Mouse (Mus musculus) embryonic facial prominence, embryonic 14.5 days (tissue): ENCODE measurements around the gene Mphosph6. TPM values are rescaled to one million over a fixed set of nuclear protein-coding genes. Genes with fewer than 3 reads are reported as not detected.

ENCODE experiments used
- ATAC-seq: fragments of 200-750 bp; cut with Nextera tagmentation; 2 replicates; pipeline ENCODE4 v1.8.0; 2017; ENCODE audit warnings: low read depth, moderate number of reproducible peaks, moderate TSS enrichment
- DNase-seq: peaks from one replicate; pipeline ENCODE4 v3.0.0-alpha.2; 2015; ENCODE audit warnings: low spot score
- H3K27ac ChIP-seq: fragments of 300-500 bp; sonication (generic); replicated peaks from 2 replicates; pipeline ENCODE4 v1.5.1; 2014; ENCODE audit warnings: low read depth, mild to moderate bottlenecking, low read length, moderate library complexity
- H3K27me3 ChIP-seq: fragments of 300-500 bp; sonication (generic); replicated peaks from 2 replicates; pipeline ENCODE4 v1.6.1; 2014; ENCODE audit warnings: low read length; ENCODE audit not compliant: control insufficient read depth, insufficient read depth
- H3K36me3 ChIP-seq: fragments of 300-500 bp; sonication (generic); 2 replicates; pipeline ENCODE4 v1.6.1; 2014; ENCODE audit warnings: low read length, mixed read lengths; ENCODE audit not compliant: control insufficient read depth, insufficient read depth
- H3K4me1 ChIP-seq: fragments of 300-500 bp; sonication (generic); 2 replicates; pipeline ENCODE4 v1.6.1; 2014; ENCODE audit warnings: antibody characterized with exemption, low read length; ENCODE audit not compliant: control insufficient read depth, insufficient read depth
- H3K4me2 ChIP-seq: fragments of 300-500 bp; sonication (generic); 2 replicates; pipeline ENCODE4 v1.6.1; 2014; ENCODE audit warnings: low read depth, mild to moderate bottlenecking, low read length, moderate library complexity, mixed read lengths
- H3K4me3 ChIP-seq: fragments of 300-500 bp; sonication (generic); 2 replicates; pipeline ENCODE4 v1.5.1; 2014; ENCODE audit warnings: low read depth, mild to moderate bottlenecking, low read length
- H3K9ac ChIP-seq: fragments of 300-500 bp; sonication (generic); 2 replicates; pipeline ENCODE4 v1.6.1; 2014; ENCODE audit warnings: low read depth, mild to moderate bottlenecking, low read length, moderate library complexity, mixed read lengths
- H3K9me3 ChIP-seq: fragments of 300-500 bp; sonication (generic); 2 replicates; pipeline ENCODE4 v1.6.1; 2016; ENCODE audit warnings: low read length; ENCODE audit not compliant: control insufficient read depth
- WGBS: fragments of 180-500 bp; shearing (Covaris S2); extraction: QIAGEN DNeasy Blood & Tissue Kit; methylation state at CpG from one replicate; pipeline ENCODE4 v1.1.7; 2014; 5-methylcytosine and 5-hydroxymethylcytosine counted together
- polyA plus RNA-seq: library from polyadenylated mRNA; unstranded; fragments of >200 nt; fragmentation: Nextera tagmentation; extraction: Ambion mirVana; gene quantifications from 2 replicates; pipeline ENCODE4 v1.2.1, GENCODE M21; 2014

Gene Mphosph6
- polyA plus RNA-seq, 1 experiment from 2014 or later = 50.8 TPM

- H3K36me3 ChIP-seq = no peaks in the 10 kb centered on the region
- ATAC-seq = no peak
- no peaks in the 10 kb centered on the region for H3K4me1 ChIP-seq
- WGBS = 88% methylated on average over 10 of the region's 10 CpGs
- no peaks in the 10 kb centered on the region for H3K27me3 ChIP-seq
- H3K9ac ChIP-seq = no peak overlapping the region
- no peak for DNase-seq
- no peak overlapping the region for H3K4me2 ChIP-seq
- H3K27ac ChIP-seq = no peak overlapping the region
- no peak overlapping the region for H3K4me3 ChIP-seq
- no peaks in the 10 kb centered on the region for H3K9me3 ChIP-seq
Measured at GRCm38 (mm10) chr8:117776075-117776474, 25.7 kb downstream of the Mphosph6 start.

GRCm38 (mm10) chr8:117775626-117776025 is 26.1 kb downstream of the Mphosph6 start:
- no peaks in the 10 kb centered on the region for H3K27me3 ChIP-seq
- DNase-seq = no peak
- no peaks in the 10 kb centered on the region for H3K9me3 ChIP-seq
- H3K4me1 ChIP-seq = no peaks in the 10 kb centered on the region
- H3K4me3 ChIP-seq = no peak overlapping the region
- no peak overlapping the region for H3K4me2 ChIP-seq
- H3K27ac ChIP-seq = no peak overlapping the region
- 48% methylated on average over 9 of the region's 10 CpGs for WGBS
- H3K9ac ChIP-seq = no peak overlapping the region
- no peak for ATAC-seq
- no peaks in the 10 kb centered on the region for H3K36me3 ChIP-seq

- ATAC-seq = no peak
- H3K9ac ChIP-seq = no peak overlapping the region
- no peak overlapping the region for H3K27ac ChIP-seq
Measured at GRCm38 (mm10) chr8:117772597-117772996, 29.1 kb downstream of the Mphosph6 start.

GRCm38 (mm10) chr8:117772126-117772525 is 29.6 kb downstream of the Mphosph6 start:
- DNase-seq (peak; percentile 35), ATAC-seq (no peak)
- H3K9me3 ChIP-seq = no peaks in the 10 kb centered on the region
- H3K27me3 ChIP-seq = no peaks in the 10 kb centered on the region
- H3K27ac ChIP-seq = no peak overlapping the region
- no peaks in the 10 kb centered on the region for H3K4me1 ChIP-seq
- WGBS = 56% methylated on average over 2 of the region's 2 CpGs
- no peak overlapping the region for H3K9ac ChIP-seq
- no peak overlapping the region for H3K4me3 ChIP-seq
- no peaks in the 10 kb centered on the region for H3K36me3 ChIP-seq
- no peak overlapping the region for H3K4me2 ChIP-seq

More at GRCm38 (mm10) chr8:117772597-117772996, 29.1 kb downstream of the Mphosph6 start:
- Histone ChIP-seq H3K36me3 (no peaks in the 10 kb centered on the region), H3K4me3 (no peak overlapping the region), H3K4me1 (no peaks in the 10 kb centered on the region), H3K4me2 (no peak overlapping the region), H3K9me3 (no peaks in the 10 kb centered on the region), H3K27me3 (no peaks in the 10 kb centered on the region)
- no peak for DNase-seq
- WGBS = 44% methylated on average over 2 of the region's 2 CpGs

GRCm38 (mm10) chr8:117771115-117771836 is 30.5 kb downstream of the Mphosph6 start:
- no peak overlapping the region for H3K4me3 ChIP-seq
- no peak overlapping the region for H3K27ac ChIP-seq
- no peak overlapping the region for H3K9ac ChIP-seq
- H3K4me1 ChIP-seq = no peaks in the 10 kb centered on the region
- H3K27me3 ChIP-seq = no peaks in the 10 kb centered on the region
- DNase-seq (no peak), ATAC-seq (no peak)
- H3K4me2 ChIP-seq = no peak overlapping the region
- no peaks in the 10 kb centered on the region for H3K9me3 ChIP-seq
- no peaks in the 10 kb centered on the region for H3K36me3 ChIP-seq
- 78% methylated on average over 9 of the region's 9 CpGs for WGBS

GRCm38 (mm10) chr8:117768971-117769370 is 32.8 kb downstream of the Mphosph6 start:
- Histone ChIP-seq H3K4me2 (no peak overlapping the region), H3K9me3 (no peaks in the 10 kb centered on the region), H3K27ac (no peak overlapping the region), H3K9ac (no peak overlapping the region), H3K4me3 (no peak overlapping the region), H3K36me3 (no peaks in the 10 kb centered on the region), H3K4me1 (no peaks in the 10 kb centered on the region), H3K27me3 (no peaks in the 10 kb centered on the region)
- ATAC-seq (no peak), DNase-seq (no peak)
- WGBS = 62% methylated on average over 7 of the region's 7 CpGs

GRCm38 (mm10) chr8:117765947-117766346 is 35.8 kb downstream of the Mphosph6 start:
- Histone ChIP-seq H3K27ac (no peak overlapping the region), H3K9ac (no peak overlapping the region), H3K4me1 (no peaks in the 10 kb centered on the region), H3K36me3 (no peaks in the 10 kb centered on the region), H3K4me3 (no peak overlapping the region), H3K4me2 (no peak overlapping the region), H3K9me3 (no peaks in the 10 kb centered on the region), H3K27me3 (no peaks in the 10 kb centered on the region)
- DNase-seq = no peak
- WGBS = 82% methylated on average over 5 of the region's 5 CpGs
- no peak for ATAC-seq

- Histone ChIP-seq H3K9me3 (no peaks in the 10 kb centered on the region), H3K27ac (no peak overlapping the region), H3K4me2 (no peak overlapping the region), H3K27me3 (no peaks in the 10 kb centered on the region), H3K36me3 (no peaks in the 10 kb centered on the region), H3K4me3 (no peak overlapping the region), H3K9ac (no peak overlapping the region), H3K4me1 (no peaks in the 10 kb centered on the region)
- DNase-seq (no peak), ATAC-seq (no peak)
- WGBS = 59% methylated on average over 4 of the region's 4 CpGs
Measured at GRCm38 (mm10) chr8:117764625-117765024, 37.1 kb downstream of the Mphosph6 start.

- Histone ChIP-seq H3K9me3 (no peaks in the 10 kb centered on the region), H3K4me1 (no peaks in the 10 kb centered on the region), H3K4me2 (no peak overlapping the region), H3K36me3 (no peaks in the 10 kb centered on the region), H3K9ac (no peak overlapping the region), H3K27me3 (no peaks in the 10 kb centered on the region), H3K4me3 (no peak overlapping the region), H3K27ac (no peak overlapping the region)
- DNase-seq (no peak), ATAC-seq (no peak)
- 91% methylated on average over 6 of the region's 6 CpGs for WGBS
Measured at GRCm38 (mm10) chr8:117762776-117763175, 39.0 kb downstream of the Mphosph6 start.
